ENCODE assay signal across 10 mouse cellular contexts in the genomic region with DNA sequence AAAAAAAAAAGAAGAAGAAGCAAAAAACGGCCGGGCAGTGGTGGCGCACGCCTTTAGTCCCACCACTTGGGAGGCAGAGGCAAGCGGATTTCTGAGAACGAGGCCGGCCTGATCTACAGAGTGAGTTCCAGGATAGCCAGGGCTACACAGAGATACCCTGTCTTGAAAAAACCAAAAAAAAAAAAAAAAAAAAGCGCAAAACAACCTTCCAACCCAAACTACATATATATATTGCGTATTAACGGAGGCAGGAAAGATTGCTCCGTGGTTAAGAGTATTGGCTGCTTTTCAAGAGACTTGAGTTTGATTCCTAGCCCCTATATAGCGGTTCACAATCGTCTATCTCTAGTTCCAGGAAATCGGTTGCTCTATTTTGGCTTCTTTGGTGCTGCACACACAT. TPM values are rescaled to one million over a fixed set of nuclear protein-coding genes. Genes with fewer than 3 reads are reported as not detected.
DNase-seq lines count a peak whose midpoint lies in the region; ATAC-seq and TF ChIP-seq lines count a peak whose summit lies in the region.
"Had no signal": no experiment of that assay in that cellular context is flagged by ENCODE, and none has a peak within 500 bp of the region (broad histone marks: within the 10 kb centered on the region; RNA-seq: fewer than 3 reads in every experiment).

No protein-coding gene starts in this region.

- 84% methylated on average over 14 of the region's 14 CpGs for WGBS in heart, adult 2 months
- 85% methylated on average over 14 of the region's 14 CpGs for WGBS in lung, postnatal 0 days
- WGBS in intestine, postnatal 0 days: 91% methylated on average over 14 of the region's 14 CpGs

- H3K4me3 ChIP-seq in heart, adult 2 months: peak overlapping the region; percentile 80
- H3K4me3 ChIP-seq in lung, postnatal 0 days (ENCODE audit: low read depth, low read length): peak overlapping the region; percentile 83; the same call in 1 of the 2 replicates
- H3K4me3 ChIP-seq in intestine, postnatal 0 days (ENCODE audit: low read depth, low read length): peak overlapping the region; percentile 66; the same call in 1 of the 2 replicates
- peak overlapping the region; percentile 81 for H3K4me3 ChIP-seq in myocyte

- peak overlapping the region; percentile 71; the same call in 1 of the 2 replicates for H3K4me2 ChIP-seq in lung, postnatal 0 days (replicated peaks; ENCODE audit: low read depth, low read length)
- peak overlapping the region; percentile 75 for H3K4me2 ChIP-seq in intestine, postnatal 0 days (replicated peaks; ENCODE audit: low read depth)
- H3K4me2 ChIP-seq in myocyte (ENCODE audit: low read depth): peak overlapping the region; percentile 67

- no peak for DNase-seq in heart, adult 2 months
- no peak for DNase-seq in heart, postnatal 25 days (ENCODE audit: low spot score)
- no peak for DNase-seq in lung, postnatal 0 days (ENCODE audit: low spot score)
- DNase-seq in lung, postnatal 36 days: no peak
- DNase-seq in retina, embryonic 14.5 days (ENCODE audit: low spot score): no peak

- H3K27ac ChIP-seq in heart, adult 2 months: no peak overlapping the region; the same call in 1 of the 2 replicates
- no peak overlapping the region for H3K27ac ChIP-seq in lung, postnatal 0 days (ENCODE audit: low read length)
- H3K27ac ChIP-seq in intestine, postnatal 0 days (ENCODE audit: low read depth, low read length): no peak overlapping the region

- no peak for ATAC-seq in lung, postnatal 0 days
- 0 out of 2 replicates have a peak, but pooled peaks have one; percentile 7 for ATAC-seq in intestine, postnatal 0 days
- ATAC-seq in activated CD4-positive, CD25-positive, alpha-beta regulatory T cell, adult 4 months: no peak

- H3K9me3 ChIP-seq in lung, postnatal 0 days (ENCODE audit: low read length): no peaks in the 10 kb centered on the region
- H3K9me3 ChIP-seq in intestine, postnatal 0 days (ENCODE audit: control insufficient read depth): no peaks in the 10 kb centered on the region

- no peaks in the 10 kb centered on the region for H3K36me3 ChIP-seq in heart, adult 2 months (ENCODE audit: control insufficient read depth, insufficient read depth, low read length)
- H3K36me3 ChIP-seq in lung, postnatal 0 days (ENCODE audit: insufficient read depth, low read length): no peaks in the 10 kb centered on the region
- H3K36me3 ChIP-seq in intestine, postnatal 0 days (ENCODE audit: control insufficient read depth, insufficient read depth): no peaks in the 10 kb centered on the region
- no peaks in the 10 kb centered on the region for H3K36me3 ChIP-seq in myocyte (ENCODE audit: control insufficient read depth, insufficient read depth)

- no peak for TF ChIP-seq POLR2A in heart, adult 2 months (IDR thresholded peaks at IDR 0.05; ENCODE audit: insufficient read depth, low read depth, low read length)
- no peak for TF ChIP-seq POLR2A in myocyte (IDR thresholded peaks at IDR 0.05; ENCODE audit: insufficient read length, low read depth)

- no peak for TF ChIP-seq EP300 in heart, adult 2 months (IDR thresholded peaks at IDR 0.05; ENCODE audit: insufficient read depth, low read depth, low read length)
- TF ChIP-seq EP300 in lung, postnatal 0 days (IDR thresholded peaks at IDR 0.05): no peak

- no peak overlapping the region for H3K9ac ChIP-seq in heart, adult 2 months (ENCODE audit: low read depth, low read length)
- no peak overlapping the region for H3K9ac ChIP-seq in lung, postnatal 0 days (replicated peaks; ENCODE audit: low read depth)
- H3K9ac ChIP-seq in intestine, postnatal 0 days (ENCODE audit: low read depth, low read length): no peak overlapping the region

- intact Hi-C loops in heart, adult 2 months (cut with DNase I): loop anchor here (1.0 to 2.0 kb wide), 3 partner anchors 8 to 82 kb away; partner anchors contain the start of genes Clcc1 and Wdr47
- intact Hi-C loops in heart, postnatal 25 days (cut with DNase I): no loop called here

- no peak overlapping the region for H3ac ChIP-seq in myocyte (ENCODE audit: control insufficient read depth, insufficient read length)

- no peak for TF ChIP-seq CTCF in heart, adult 2 months (IDR thresholded peaks at IDR 0.05)
- no peak for TF ChIP-seq CTCF in lung, postnatal 0 days (IDR thresholded peaks at IDR 0.05)
- TF ChIP-seq CTCF in intestine, postnatal 0 days (IDR thresholded peaks at IDR 0.05; ENCODE audit: low read depth): no peak

- H3K4me1 ChIP-seq in heart, adult 2 months (ENCODE audit: control insufficient read depth, insufficient read depth, low read length): peaks cover 3% of the 10 kb centered on the region
- no peaks in the 10 kb centered on the region for H3K4me1 ChIP-seq in lung, postnatal 0 days (ENCODE audit: insufficient read depth, low read depth, low read length)
- H3K4me1 ChIP-seq in intestine, postnatal 0 days (replicated peaks; ENCODE audit: control insufficient read depth, insufficient read depth, low read length): no peaks in the 10 kb centered on the region

- no peaks in the 10 kb centered on the region for H3K79me2 ChIP-seq in heart, adult 2 months (replicated peaks; ENCODE audit: control insufficient read depth, insufficient read depth, low read length)
- peaks cover 12% of the 10 kb centered on the region for H3K79me2 ChIP-seq in myocyte (ENCODE audit: control insufficient read depth, insufficient read depth)

- H3K27me3 ChIP-seq in heart, adult 2 months (ENCODE audit: control insufficient read depth, insufficient read depth, low read length): no peaks in the 10 kb centered on the region
- H3K27me3 ChIP-seq in lung, postnatal 0 days (replicated peaks; ENCODE audit: insufficient read depth, low read length): no peaks in the 10 kb centered on the region
- no peaks in the 10 kb centered on the region for H3K27me3 ChIP-seq in intestine, postnatal 0 days (replicated peaks; ENCODE audit: control insufficient read depth, insufficient read depth, low read length)
- H3K27me3 ChIP-seq in myocyte (ENCODE audit: control insufficient read depth, insufficient read depth, insufficient read length): peaks cover 14% of the 10 kb centered on the region

TF ChIP-seq in myocyte, 11 proteins besides CTCF, POLR2A, EP300 and RAD21:
- TF ChIP-seq POLR2AphosphoS2 (IDR thresholded peaks at IDR 0.05; ENCODE audit: insufficient read length, low read depth) (no peak), SRF (IDR thresholded peaks at IDR 0.05; ENCODE audit: control insufficient read depth, insufficient read length, low read depth) (no peak), MYOG (IDR thresholded peaks at IDR 0.05; ENCODE audit: control insufficient read depth in 1 of 3, insufficient read depth in 1 of 3, insufficient read length in 2 of 3, low read depth in 2 of 3) (no peak), MYOD1 (IDR thresholded peaks at IDR 0.05; ENCODE audit: control insufficient read depth in 1 of 3, insufficient read length in 2 of 3, low read depth in 2 of 3) (no peak), TCF3 (IDR thresholded peaks at IDR 0.05; ENCODE audit: insufficient read length, low read depth) (no peak), USF1 (IDR thresholded peaks at IDR 0.05; ENCODE audit: low read depth) (no peak), TCF12 (IDR thresholded peaks at IDR 0.05; ENCODE audit: insufficient read depth, poor library complexity, severe bottlenecking) (no peak), REST (IDR thresholded peaks at IDR 0.05; ENCODE audit: insufficient read depth, insufficient read length) (no peak), CEBPB (IDR thresholded peaks at IDR 0.05; ENCODE audit: insufficient read depth, poor library complexity, severe bottlenecking) (no peak)
TF ChIP-seq in myocyte: peak in this region for 0.

RNA-seq across cellular contexts. Expression of gene Taf13, which starts 0.7 kb away (rescaled TPM):
- total RNA-seq in heart, adult 2 months (2021): 10 to 100 TPM; 11.1 to 14.4 TPM
- 4.5 and 7.5 TPM in 2 replicates for polyA plus RNA-seq in heart, adult 2 months (2012; rRNA removed)
- 10 to 100 TPM; 16.4 to 17.0 TPM for total RNA-seq in heart, postnatal 25 days (2021)
- 41.0 and 45.9 TPM in 2 replicates for polyA plus RNA-seq in lung, postnatal 0 days (2015; fragmentation: Nextera tagmentation; extraction: Ambion mirVana)
- 29.9 and 30.4 TPM in 2 replicates for polyA plus RNA-seq in intestine, postnatal 0 days (2015; fragmentation: Nextera tagmentation; extraction: Ambion mirVana)
- 19.9 TPM for polyA plus RNA-seq in myocyte (2012; fragmentation: generic; extraction: Trizol)
- polyA plus RNA-seq in activated CD4-positive, CD25-positive, alpha-beta regulatory T cell, adult 4 months (2017; shearing (Covaris generic)): 10 to 100 TPM; 18.3 to 24.5 TPM

RNA-seq across cellular contexts. Expression of gene Tmem167b, which starts 8.5 kb away (rescaled TPM):
- total RNA-seq in heart, adult 2 months (2021): 10 to 100 TPM; 25.5 to 28.4 TPM
- polyA plus RNA-seq in heart, adult 2 months (2012; rRNA removed): 6.3 and 8.3 TPM in 2 replicates
- total RNA-seq in heart, postnatal 25 days (2021): 10 to 100 TPM; 24.5 to 25.4 TPM
- polyA plus RNA-seq in lung, postnatal 0 days (2015; fragmentation: Nextera tagmentation; extraction: Ambion mirVana): 41.8 and 42.7 TPM in 2 replicates
- 27.5 and 27.9 TPM in 2 replicates for polyA plus RNA-seq in intestine, postnatal 0 days (2015; fragmentation: Nextera tagmentation; extraction: Ambion mirVana)
- polyA plus RNA-seq in myocyte (2012; fragmentation: generic; extraction: Trizol): 21.7 TPM
- polyA plus RNA-seq in activated CD4-positive, CD25-positive, alpha-beta regulatory T cell, adult 4 months (2017; shearing (Covaris generic)): 10 to 100 TPM; 26.1 to 27.0 TPM

RNA-seq across cellular contexts. Expression of gene Wdr47, which starts 20.3 kb away (rescaled TPM):
- total RNA-seq in heart, adult 2 months (2021): 1 to 10 TPM; 8.2 to 9.2 TPM
- polyA plus RNA-seq in heart, adult 2 months (2012; rRNA removed): 3.7 and 7.0 TPM in 2 replicates
- total RNA-seq in heart, postnatal 25 days (2021): 1 to 10 TPM; 7.4 to 9.7 TPM
- polyA plus RNA-seq in lung, postnatal 0 days (2015; fragmentation: Nextera tagmentation; extraction: Ambion mirVana): 7.8 and 8.2 TPM in 2 replicates
- polyA plus RNA-seq in intestine, postnatal 0 days (2015; fragmentation: Nextera tagmentation; extraction: Ambion mirVana): 2.9 and 3.0 TPM in 2 replicates
- polyA plus RNA-seq in myocyte (2012; fragmentation: generic; extraction: Trizol): 5.2 TPM
- polyA plus RNA-seq in activated CD4-positive, CD25-positive, alpha-beta regulatory T cell, adult 4 months (2017; shearing (Covaris generic)): 1 to 10 TPM; 6.1 to 9.1 TPM

RNA-seq across cellular contexts. Expression of gene 5330417C22Rik, which starts 34.5 kb away (rescaled TPM):
- under 1 TPM in 1 of 2 experiments, not detected in 1; 0.07 TPM for total RNA-seq in heart, adult 2 months (2021)
- 0.59 and 1.8 TPM in 2 replicates for polyA plus RNA-seq in heart, adult 2 months (2012; rRNA removed)
- under 1 TPM; 0.05 to 0.17 TPM for total RNA-seq in heart, postnatal 25 days (2021)
- 32.4 and 45.7 TPM in 2 replicates for polyA plus RNA-seq in lung, postnatal 0 days (2015; fragmentation: Nextera tagmentation; extraction: Ambion mirVana)
- polyA plus RNA-seq in intestine, postnatal 0 days (2015; fragmentation: Nextera tagmentation; extraction: Ambion mirVana): 8.6 and 10.8 TPM in 2 replicates
- 0.05 TPM for polyA plus RNA-seq in myocyte (2012; fragmentation: generic; extraction: Trizol)
- 1 to 10 TPM; 1.2 to 1.4 TPM for polyA plus RNA-seq in activated CD4-positive, CD25-positive, alpha-beta regulatory T cell, adult 4 months (2017; shearing (Covaris generic))

RNA-seq across cellular contexts. Expression of gene 1700013F07Rik, which starts 36.9 kb away (rescaled TPM):
- not detected for total RNA-seq in heart, adult 2 months (2021)
- 0.86 TPM in 1 of 2 replicates, not detected in the other for polyA plus RNA-seq in heart, adult 2 months (2012; rRNA removed)
- total RNA-seq in heart, postnatal 25 days (2021): not detected
- 6.4 and 7.9 TPM in 2 replicates for polyA plus RNA-seq in lung, postnatal 0 days (2015; fragmentation: Nextera tagmentation; extraction: Ambion mirVana)
- not detected in 2 replicates for polyA plus RNA-seq in intestine, postnatal 0 days (2015; fragmentation: Nextera tagmentation; extraction: Ambion mirVana)
- polyA plus RNA-seq in myocyte (2012; fragmentation: generic; extraction: Trizol): 0.76 TPM
- polyA plus RNA-seq in activated CD4-positive, CD25-positive, alpha-beta regulatory T cell, adult 4 months (2017; shearing (Covaris generic)): not detected
- total RNA-seq: hematopoietic stem cell, adult 5-6 weeks had no signal
- polyA plus RNA-seq: C2C12 had no signal
